Mouse (Mus musculus) megakaryocyte, embryonic 14.5 days (primary cell): ENCODE measurements around the gene Myo5a.

ENCODE experiments used
- FLI1 ChIP-seq: IDR thresholded peaks from 2 replicates; pipeline ENCODE4 v1.6.1; 2012; ENCODE audit warnings: low read length, inconsistent platforms, mixed read lengths
- GATA1 ChIP-seq: IDR thresholded peaks from 3 replicates; pipeline ENCODE4 v1.6.1; 2012; ENCODE audit warnings: mixed read lengths, low read length, inconsistent platforms, borderline replicate concordance

- TF ChIP-seq FLI1 (no peak), GATA1 (no peak)
These were observed 144.1 kb downstream of the Myo5a start for GRCm38 (mm10) chr9:75214743-75215413.
